Mouse (Mus musculus) kidney, postnatal 4 days (tissue): ENCODE measurements at regions not wholly inside any gene's neighbourhood (a gene's known extent, or its start where the extent isn't known, plus 50 kb on each side); places are given as distances from the start of the nearest gene placed in this dataset.
"Not testable (repeated sequence)": the region's sequence is repeated elsewhere in the genome, so short reads cannot be mapped to it uniquely, and the experiment has no call there.

Experiments used
- DNase-seq, 2 experiments: peaks; one replicate each; pipeline ENCODE4 v3.0.0; 2021; ENCODE audit warnings: mixed read lengths in 2 of 2

DNA sequence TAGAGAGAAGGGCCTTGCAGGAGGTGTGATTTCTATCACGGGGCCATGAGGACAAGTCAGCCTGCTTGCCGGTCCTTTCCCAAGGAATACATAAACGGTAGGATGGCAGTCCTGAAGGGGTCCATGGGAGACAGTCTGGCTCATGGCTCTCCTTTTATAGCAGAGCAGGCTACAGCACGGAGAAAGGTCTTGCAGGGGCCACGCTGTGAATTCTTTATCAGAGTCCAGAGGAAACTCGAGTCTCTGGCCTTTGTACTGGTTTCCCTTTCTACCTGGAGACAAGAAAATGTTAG, 1984.0 kb downstream of the 4930444P10Rik start:
- no peak for DNase-seq

DNA sequence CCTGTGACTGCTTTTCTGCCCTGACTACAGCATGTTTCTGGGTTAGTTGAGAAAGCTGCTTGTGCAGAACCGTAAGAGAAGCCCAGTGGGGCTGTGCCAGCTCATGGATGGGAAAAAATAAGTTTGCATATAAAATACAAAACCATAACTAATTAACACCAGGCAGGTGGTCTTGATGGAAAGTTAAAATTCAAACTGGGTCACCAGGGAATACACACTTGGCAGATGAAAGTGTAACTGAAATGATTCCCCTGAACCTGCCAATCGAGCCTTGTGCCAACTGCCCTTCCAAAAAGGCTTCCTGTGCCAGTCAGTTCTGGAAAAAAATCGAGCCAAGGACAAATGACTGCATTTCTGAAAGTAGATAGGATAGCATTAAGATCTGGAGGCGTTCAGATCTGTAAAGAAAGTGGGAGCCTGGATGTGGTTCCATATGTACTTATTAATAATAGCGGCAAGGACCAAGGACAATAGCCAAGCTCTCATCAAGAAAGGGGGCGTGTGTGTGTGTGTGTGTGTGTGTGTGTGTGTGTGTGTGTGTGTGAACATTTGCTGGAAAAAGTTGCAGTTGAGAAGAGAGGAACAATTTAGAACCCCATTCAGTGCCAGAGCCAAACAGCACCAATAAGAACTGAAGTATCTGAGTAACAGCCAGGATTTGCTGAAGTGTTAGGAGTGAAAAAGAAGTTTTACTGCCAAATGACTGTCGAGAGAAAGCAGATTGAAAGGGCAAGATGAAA, 1984.5 kb downstream of the 4930444P10Rik start:
- DNase-seq = peak in 1 of 2 experiments; percentile 2

DNA sequence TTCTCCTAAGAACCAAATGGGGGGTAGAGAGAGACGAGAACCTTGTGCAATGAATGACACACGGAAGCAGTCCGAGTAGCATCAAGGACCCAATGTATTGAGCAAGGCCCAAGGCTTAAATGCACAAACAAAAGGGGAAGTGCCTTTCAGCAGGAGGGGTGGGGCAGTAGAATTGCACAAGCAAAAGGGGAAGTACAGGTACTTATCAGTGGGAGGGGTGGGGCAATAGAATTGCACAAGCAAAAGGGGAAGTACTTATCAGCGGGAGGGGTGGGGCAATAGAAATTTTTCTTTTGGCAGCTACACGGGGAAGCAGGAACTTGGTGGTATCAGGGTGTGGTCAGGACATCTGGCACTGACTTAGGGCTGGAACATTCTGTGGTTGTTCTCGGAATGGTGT, 1987.6 kb downstream of the 4930444P10Rik start:
- not testable (repeated sequence) for DNase-seq

DNA sequence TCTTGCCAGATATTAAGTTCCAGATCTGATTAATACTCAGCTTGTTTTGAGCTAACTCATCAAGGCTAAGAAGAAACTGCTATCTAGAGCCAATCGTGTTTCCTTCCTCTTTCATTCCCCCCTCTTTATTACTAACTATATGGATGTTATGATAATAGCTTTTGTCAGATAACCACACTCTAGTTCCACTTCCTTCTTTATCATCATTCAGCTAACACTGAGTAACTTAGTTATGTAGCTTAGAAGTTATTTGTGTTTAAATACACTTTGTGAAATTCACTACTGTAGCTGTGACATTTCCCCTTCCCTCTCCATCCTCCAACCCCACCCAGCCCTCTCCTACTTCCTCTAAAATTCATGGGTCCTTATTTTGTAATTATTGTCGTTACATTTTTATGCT, 1988.6 kb downstream of the 4930444P10Rik start:
- no peak for DNase-seq

DNA sequence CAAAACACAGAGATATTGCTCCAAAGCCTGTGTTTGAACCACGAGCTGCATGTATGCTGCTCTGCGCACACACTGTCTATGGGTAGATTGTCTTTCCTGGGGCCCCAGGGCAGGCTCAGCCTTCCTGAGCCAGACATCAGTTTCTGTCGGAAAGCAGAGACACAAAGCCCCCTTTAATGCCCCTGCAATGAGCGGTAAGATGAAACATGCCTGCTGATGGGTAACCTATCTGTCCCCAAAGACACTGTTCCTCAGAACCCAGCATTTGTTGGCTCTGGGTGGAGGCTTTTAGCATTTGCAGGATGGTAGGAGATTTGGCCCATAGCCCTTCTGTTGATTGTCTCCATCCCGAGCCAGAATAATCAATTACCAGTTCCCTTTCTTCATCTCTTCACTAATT, 1994.1 kb downstream of the 4930444P10Rik start:
- no peak for DNase-seq

GRCm38 (mm10) chr1:14097567-14098228, 1995.4 kb downstream of the 4930444P10Rik start:
- no peak for DNase-seq

DNA sequence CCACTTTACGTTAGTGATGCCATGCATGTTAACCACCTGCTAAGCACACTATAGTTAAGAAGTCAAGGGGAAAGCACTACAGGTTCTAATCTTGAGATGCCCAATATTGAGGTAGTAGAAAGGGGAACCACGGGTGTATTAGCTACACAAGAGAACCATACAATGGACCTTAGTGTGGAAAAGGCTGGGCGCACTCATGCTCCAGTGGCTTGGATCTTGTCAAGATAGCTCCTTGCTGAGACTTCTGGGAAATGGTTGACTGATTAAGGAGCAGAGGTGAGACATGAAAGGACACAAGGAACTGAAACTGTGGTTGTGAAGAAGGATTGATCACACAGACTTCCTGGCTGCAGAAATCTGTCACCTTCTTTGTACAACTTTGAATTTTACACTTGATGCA, 2028.3 kb downstream of the 4930444P10Rik start:
- no peak for DNase-seq

GRCm38 (mm10) chr1:14036163-14036562, 2057.0 kb downstream of the 4930444P10Rik start:
- no peak for DNase-seq

DNA sequence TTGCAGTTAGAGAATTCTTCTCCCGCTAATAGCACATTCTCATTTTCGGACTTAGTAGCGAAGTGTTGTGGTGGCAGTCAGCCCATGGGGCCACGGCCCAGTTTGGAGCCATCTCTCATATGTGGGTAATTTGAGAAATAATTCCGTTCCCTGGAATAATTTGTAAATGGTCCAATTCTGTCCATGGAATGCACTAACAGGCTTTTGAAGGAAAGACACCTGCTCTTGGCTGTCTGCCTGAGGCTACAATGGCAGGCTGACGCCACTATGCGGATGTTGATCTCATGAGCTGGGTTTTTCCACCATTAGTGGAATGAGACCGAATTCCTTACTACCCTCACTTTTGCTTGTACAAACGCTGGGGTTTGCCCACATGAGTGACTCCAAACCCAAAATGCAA, 2081.6 kb downstream of the 4930444P10Rik start:
- no peak for DNase-seq

- DNase-seq = no peak
These were observed 2082.3 kb downstream of the 4930444P10Rik start for GRCm38 (mm10) chr1:14010789-14011188.

GRCm38 (mm10) chr1:14002550-14002949, 2090.6 kb downstream of the 4930444P10Rik start:
- no peak for DNase-seq

DNA sequence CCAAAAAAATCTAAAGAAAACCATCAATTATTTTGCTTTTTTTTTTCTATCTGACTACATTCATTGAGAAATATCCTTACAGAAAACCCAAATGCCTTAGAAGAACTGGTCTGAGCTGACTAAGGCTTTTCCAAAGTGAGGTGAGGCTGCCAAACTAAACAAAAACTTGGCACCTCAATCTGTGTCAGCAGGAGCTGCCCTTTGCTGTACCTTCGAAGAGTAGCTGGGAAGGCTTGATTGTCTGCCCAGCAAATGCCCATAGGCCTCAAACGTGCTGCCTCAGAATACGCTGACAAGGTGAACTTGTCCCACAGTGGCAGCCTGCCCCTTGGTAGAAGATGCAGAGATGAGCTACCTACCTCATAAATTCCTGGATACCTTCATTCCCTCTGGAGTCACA, 2091.7 kb downstream of the 4930444P10Rik start:
- DNase-seq = no peak

- no peak for DNase-seq
These were observed 2092.3 kb downstream of the 4930444P10Rik start for GRCm38 (mm10) chr1:14000605-14001395.

- DNase-seq = no peak
These were observed 2094.9 kb downstream of the 4930444P10Rik start for GRCm38 (mm10) chr1:13998178-13998708.

- DNase-seq = no peak
These were observed 2099.2 kb downstream of the 4930444P10Rik start for GRCm38 (mm10) chr1:13993825-13994509.

DNA sequence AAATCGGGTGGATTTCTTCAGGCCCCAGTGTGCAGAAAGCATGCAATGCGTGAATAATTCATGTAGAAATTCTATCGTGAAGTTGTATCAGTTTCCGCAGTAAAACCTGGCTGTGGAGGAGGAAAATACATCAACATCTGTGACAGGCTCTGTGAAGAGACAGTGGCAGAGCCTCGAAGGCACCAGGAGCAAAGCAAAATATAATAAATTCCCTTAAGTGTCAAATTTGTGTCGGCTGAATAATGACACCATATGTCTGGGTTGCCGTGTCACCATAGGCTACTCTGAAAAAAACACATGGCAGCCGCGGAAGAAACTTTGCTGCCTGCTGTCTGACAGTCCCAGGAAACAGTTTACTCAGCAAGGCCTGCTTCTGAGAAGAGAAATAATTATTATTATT, 2100.1 kb downstream of the 4930444P10Rik start:
- no peak for DNase-seq

DNA sequence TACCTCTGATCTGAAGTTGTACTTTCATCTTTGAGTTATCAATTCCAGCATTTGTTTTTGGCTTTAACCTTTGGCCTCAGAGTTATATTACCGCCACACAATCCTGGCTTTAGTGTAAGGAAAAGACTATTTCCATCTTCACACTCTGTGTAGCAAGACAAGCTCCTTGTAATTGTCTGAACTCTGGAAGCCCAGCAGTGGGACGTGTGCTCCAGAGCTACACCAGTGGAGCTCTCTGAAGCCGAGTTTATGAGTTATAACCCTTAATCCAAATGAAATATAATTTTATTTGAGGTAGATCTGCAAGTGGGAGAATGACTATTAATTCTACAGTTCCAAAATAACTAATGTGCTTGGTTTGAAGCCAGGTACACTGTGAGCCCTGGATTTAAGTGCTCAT, 2103.8 kb downstream of the 4930444P10Rik start:
- DNase-seq = no peak

DNA sequence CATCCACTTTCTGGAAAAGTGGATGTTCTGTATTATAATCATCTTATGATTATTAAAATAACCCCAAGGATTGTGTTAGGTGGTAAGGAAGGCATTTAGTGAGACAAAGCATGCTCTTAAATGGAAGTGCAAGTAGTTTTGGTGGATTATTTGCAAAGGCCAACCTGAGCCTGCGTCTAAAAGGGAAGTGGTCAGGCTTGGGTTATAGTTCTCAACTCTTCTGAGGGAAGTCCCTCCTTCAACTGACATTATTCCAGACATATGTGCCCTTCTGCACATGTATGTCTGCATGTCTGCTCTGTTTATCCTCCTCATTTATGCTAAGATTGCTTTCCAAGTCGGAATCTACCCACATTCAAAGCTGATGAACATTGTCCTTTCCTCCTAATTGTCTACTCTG, 2108.3 kb downstream of the 4930444P10Rik start:
- DNase-seq = no peak

- DNase-seq = no peak
These were observed 2112.9 kb downstream of the 4930444P10Rik start for GRCm38 (mm10) chr1:13980273-13980672.

DNA sequence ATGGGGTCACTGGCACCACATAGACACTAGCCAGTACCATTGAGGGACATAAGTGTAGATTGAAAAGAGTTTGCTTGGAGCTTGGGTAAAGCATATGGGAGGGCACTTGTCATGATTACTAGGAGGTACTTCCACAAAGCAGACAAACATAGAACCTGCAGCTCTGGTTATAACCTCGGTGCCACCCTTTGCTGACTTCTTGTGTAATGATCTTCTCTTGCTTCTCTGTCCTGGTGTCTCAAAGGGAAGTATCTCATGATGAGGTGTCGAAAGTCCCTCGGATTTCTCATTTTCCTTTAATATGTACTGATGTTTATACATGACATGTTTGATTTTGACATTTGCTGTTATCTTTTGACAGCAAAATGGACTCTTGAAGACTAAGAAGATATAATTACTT, 2114.5 kb downstream of the 4930444P10Rik start:
- DNase-seq = no peak

GRCm38 (mm10) chr1:13977207-13977606, 2115.9 kb downstream of the 4930444P10Rik start:
- no peak for DNase-seq

DNA sequence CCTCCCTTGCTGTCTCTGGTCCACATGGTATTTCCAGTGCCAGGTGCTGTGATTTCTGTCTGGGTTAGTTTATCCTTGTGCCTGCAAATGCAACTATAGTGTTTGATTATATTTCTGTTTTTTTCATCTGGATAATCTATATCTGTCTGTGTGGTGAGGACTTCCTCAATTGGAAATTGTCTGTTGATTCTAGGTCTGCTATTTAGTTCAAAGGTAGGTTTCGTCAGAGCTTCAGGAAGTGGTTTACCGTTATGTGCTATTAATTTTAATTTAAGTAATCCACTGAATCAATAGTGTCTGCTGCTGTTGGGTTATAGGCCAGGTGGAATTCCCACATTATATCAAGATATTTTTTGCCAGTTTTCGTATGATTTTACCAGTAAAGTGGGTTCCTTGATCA, 2143.9 kb downstream of the 4930444P10Rik start:
- DNase-seq = no peak

GRCm38 (mm10) chr1:13941351-13941750, 2151.8 kb downstream of the 4930444P10Rik start:
- DNase-seq = no peak
